Mouse (Mus musculus) T-helper 17 cell (primary cell): ENCODE measurements around the gene Topaz1.
"Not testable (repeated sequence)": the region's sequence is repeated elsewhere in the genome, so short reads cannot be mapped to it uniquely, and the experiment has no call there.

Source experiments
- in situ Hi-C, 2 experiments: fragments of 300-600 bp; cut with MboI, MseI; formaldehyde crosslinking; loops; 1 replicate in 1 of 2; 2 replicates in 1 of 2; pipeline ENCODE4 v1.15.1; 2025; ENCODE audit warnings: high pct_unique_total_duplicates in 2 of 2

Gene Topaz1

DNA sequence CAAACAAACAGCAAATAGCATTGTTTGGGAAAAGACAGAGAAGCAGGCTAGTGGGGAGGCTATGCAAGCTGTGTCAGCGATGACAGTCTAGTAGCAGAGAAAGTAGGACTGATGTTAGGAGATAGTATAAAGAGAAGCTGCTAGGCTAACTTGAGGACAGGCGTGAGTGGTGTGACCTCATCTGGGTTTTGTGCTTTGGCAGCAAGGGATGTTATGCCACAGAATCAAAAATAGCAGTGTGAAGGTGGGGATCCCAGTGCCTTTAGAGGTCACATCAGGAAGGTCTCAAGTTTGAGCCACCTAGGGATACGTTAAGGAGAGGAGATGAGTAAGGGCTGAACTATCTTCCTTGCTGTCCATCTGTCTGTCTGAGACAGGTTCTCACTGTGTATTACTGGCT, 63.1 kb downstream of the Topaz1 start:
- in situ Hi-C loops, result no loop called here

DNA sequence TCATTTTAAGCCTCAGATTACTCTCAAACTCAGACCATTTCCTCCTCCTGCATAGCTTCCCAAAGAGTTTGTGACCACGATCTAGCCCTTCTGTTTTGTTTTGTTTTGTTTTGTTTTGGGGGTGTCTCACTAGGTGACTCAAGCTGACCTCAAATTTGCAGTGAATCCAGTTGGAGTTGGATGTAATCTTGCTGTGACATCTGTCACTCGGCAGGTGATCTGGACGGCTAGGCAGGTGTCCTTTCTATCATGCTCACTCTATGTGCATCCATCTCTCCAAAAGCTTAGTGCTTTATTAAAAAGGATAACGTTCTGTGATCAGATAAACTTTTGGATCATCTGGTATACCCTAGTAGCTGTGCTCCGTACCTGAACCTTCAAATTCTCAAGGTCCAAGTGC, 65.2 kb downstream of the Topaz1 start:
- in situ Hi-C loops, result no loop called here

DNA sequence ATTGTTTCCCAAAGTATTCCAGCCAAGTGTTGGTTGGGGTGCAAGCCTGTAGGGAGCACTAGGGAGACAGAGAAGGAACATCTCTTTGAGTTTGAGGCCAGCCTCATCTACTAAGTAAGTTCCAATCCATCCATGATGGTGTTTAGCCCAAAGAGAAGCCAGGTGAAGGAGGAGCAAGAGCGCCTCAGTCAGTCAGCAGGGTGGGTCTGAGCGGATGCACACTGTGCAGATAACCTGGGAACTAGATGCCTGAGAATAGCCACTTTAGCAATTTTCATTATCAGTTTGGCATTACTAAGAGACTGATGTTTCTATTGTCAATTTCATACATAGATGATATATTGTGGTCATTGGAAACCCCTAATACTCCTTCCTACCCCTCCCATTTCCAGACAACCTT, 67.6 kb downstream of the Topaz1 start:
- in situ Hi-C loops, result no loop called here

DNA sequence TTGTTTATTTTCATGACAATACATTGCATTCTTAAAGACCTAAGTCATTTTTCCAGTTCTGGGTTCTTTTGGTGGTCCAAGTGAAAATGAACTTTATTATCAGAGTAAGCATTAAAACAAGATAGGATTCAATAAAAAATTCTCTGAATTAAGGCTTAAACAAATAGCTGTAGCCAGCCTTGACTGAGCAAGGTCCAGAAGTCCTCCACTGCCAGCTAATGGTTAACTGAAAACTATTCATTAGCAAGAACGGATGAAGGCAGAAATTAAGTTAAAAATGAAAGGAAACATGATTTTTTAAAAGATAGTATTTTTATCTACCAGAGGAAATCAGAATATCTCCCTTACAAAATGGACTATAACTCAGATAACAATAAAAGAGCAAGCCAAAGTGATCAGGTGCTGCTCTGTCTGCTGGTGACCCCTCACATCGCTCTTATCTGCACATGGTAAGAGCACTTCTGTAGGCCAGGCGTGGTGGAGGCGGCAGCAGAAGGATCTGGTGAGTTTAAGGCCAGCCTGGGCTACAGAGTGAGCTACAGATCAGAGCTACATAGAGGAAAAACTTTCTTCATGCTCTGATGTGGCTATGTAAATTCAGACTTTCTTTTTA, 68.2 kb downstream of the Topaz1 start:
- in situ Hi-C loops, result no loop called here

DNA sequence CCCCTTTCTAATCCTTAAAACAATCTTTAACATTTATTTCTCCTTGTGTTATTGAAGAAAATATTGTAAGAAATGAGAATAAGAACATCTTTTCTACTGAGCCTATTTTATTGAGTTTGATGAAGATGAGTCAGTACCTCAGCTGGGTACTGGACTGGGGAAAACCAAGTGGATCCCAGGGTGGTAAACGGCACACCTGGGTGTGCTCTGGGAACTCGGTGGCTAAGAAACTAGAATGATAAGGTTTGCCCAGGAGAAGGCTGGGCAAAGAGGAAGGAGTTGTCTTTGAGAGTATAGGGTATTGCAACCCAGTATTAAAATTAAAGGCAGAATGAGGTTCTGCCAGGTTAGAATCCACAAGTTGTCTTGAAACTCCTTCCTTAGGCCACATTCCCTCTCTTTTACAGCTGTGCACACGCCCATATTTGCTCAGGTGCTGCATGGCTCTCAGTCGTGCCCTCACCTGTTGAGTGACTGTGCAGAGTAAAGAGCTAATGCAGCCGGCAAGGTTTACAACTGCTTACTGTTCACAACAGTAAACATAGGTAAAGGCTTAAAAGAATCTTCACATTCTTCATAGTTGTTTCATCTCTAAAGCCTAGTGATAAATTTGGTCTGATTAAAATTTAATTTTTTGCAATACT, 76.3 kb downstream of the Topaz1 start:
- in situ Hi-C loops, result no loop called here

DNA sequence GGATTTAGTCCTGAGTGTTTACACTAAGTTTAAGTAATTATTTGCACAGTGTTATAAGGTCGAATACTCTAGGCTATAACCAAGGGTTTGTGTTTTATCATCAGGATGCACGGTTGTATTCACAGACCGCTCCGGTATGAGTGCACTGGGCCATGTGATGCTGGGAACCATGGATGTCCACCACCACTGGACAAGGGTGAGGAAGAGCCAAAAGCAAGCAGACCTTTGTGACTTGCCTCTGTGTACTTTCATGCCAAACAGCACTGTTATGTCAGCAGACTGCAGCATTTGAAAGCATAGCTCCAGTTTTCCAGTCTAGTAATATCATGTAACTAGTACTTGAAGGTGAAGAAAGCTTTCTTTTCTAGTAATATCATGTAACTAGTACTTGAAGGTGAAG, 79.6 kb downstream of the Topaz1 start:
- in situ Hi-C loops, result no loop called here

DNA sequence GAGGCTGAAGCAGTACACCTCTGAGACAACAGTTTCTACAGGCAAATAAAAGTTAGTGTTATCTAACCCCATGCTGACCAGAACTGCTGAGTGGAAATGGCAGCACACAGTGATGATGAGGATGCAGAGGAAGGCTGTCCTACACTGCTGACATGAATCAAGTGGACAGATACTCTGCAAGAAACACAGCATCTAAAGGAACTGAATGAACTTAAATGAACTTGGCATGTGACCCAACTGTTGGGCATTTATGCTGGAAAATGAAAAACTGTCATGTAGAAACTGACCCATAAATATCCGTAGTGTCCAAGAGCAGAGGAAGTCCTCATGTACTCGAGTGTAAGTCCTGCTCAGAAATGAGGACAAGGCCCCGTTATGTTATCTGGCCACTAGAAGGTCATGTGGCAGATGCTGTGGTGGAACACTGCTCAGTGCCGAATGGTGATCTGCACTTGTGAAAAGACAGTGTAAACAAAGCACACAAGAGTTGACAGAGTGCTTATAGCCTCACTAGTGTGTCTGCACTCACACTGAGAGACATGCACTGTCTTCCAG, 82.8 kb downstream of the Topaz1 start:
- in situ Hi-C loops, result no loop called here

DNA sequence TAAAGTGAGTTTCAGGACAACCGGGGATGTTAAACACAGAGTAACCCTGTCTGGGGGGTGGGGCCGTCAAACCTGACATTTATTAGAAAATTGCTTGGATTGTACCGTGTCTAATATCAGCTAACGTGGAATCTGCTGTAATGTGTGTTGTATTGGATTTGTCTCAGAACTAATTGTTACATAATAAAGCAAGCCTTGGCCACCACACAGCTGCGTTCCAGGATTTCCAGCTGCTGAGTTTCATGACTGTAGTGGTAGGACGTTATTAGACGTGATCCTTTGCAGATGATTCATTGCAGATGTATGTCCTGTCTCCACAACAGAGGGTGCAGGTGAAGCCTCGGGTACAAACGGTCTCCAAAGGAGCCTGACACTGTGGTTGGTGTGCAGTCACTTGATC, 89.0 kb downstream of the Topaz1 start:
- in situ Hi-C loops, result no loop called here

DNA sequence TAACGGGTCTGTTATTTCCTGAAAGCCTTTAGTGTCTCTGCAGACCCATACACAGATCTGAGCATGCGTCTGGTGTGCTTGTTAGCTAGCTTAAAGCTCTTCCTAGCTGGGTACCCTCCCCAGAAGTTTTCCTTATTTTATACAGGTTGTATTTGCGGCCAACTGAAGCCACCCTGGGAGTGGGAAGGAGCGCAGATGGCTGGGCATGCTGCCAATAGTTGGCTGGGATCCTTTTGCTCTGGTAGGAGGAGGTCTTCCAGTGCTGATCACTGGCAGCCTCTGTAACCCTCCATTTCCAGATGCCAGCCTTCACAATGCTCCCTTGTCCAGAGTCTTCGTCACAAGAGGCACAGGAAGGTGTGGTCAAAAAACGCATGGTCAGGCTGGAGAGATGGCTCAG, 89.6 kb downstream of the Topaz1 start:
- in situ Hi-C loops, result no loop called here

DNA sequence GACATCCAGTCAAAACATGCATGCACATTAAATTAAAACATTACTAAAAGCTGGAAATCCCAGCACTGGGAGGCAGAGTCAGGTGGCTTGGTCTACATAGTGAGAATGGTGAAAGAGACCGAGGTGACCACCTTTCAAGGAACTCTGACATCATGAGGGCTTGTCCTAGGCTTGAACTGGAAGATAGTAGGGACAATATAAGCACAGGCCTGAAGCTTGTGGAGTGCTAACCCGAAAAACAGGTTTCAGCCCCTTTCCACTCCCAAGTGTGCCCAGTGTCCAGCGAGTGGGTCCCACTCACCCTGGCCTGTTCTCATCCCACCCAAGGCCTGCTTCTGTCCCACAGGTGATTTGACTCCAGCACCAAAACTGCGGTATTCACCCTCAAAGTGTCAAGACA, 90.1 kb downstream of the Topaz1 start:
- in situ Hi-C loops, result no loop called here

DNA sequence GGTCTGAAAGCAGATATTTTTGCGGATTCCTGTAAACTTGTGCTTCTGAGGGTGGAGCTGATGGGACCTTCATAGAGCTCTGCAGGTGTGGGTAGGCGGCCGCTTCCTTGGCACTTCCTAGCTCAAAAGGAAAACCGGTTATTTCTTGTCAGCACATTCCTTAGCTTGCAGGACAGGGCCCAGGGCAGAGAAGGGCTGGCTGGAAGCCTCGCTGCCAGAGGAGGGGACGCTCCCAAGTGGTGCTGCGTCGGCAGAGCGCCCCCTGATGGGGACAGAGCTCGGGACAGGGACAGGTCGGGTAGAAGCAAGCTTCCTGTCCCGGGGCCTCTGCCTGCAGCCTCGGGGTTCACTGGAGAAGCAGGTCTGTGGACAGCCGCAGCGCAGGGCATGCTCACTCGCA, 90.5 kb downstream of the Topaz1 start:
- in situ Hi-C loops, result no loop called here

DNA sequence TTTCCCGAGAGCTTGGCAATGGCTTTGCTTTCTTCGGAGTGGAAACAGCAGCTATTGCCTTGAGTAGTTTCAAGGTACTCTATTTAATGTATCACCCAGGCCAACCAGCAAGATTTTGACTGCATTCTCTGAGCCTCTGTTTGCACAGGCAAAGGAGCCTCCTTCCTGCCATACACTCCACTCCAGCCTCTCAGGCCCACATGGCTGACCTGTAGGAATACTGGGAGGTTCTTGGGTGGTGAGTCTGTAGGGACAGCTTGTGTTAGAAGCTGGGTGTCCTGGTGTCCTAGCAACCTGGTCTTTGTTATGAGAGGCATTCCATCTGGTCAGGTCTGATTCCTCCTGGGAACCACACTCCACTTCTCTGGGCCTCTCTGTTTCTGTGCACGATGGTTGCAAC, 96.6 kb downstream of the Topaz1 start, which contains the start of gene Gm35549:
Gene Gm35549, minus strand, starts transcription at position 276 of the 400 bp plus-strand sequence.
- in situ Hi-C loops, result no loop called here

DNA sequence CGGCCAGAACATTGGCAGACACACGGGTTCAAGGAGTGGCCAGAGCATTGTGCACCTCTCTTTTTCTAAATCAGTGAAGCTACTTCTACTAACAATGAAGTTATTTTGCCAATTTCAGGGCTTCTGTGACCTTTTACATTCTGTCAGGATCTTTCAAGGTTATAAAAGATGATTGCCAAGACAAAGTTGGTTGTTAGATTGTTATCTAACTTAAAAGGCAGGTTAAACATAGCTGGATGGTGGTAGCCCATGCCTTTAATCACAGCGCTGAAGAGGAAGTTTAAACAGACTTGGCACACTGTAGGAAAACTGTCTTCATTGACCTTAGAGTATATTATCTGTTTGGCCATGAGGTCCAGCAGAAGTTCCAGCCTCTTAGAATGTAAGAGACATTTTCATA, 98.5 kb downstream of the Topaz1 start:
- in situ Hi-C loops, result no loop called here

DNA sequence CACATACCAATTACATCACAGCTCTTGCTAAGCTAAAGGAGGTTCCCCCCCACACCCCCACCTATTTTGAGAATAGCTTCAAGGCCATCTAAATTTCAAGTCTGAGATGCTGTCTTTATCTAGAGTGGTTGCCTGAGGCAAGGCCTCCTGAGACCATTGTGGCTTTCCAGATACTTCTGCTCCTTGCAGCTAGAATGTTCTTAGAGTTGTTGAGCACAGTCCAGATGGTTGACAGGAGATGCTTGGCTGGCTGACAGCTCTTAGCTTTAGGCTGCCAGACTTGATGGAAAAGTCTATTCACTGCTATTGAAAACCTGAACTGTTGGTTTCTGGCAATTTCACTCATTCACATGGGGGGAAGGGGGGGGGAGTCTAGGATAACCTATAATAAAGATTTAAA, 99.0 kb downstream of the Topaz1 start:
- in situ Hi-C loops, result no loop called here

DNA sequence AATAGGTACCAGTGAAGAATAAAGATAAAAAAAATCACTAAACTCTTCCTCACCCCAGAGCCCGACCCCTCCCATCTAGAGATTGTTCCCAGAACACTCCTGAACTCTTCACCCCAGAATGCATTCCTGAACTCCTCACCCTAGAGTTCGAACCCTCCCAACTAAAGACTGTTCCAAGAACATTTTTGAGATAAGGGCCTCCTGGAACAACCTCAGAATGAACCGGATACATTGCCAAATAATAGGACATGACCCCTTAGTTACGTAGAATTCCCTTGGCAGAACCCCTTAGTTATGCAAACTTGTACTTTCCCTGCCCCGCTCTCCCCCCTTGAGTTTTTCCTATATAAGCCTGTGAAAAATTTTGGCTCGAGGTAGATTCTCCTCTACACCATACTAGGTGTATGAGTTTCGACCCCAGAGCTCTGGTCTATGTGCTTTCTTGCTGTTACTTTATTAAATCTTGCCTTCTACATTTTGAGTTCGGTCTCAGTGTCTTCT, 100.7 kb downstream of the Topaz1 start:
- in situ Hi-C loops, result not testable (repeated sequence)
